Mouse (Mus musculus): ENCODE data around the gene Trnp1. TPM values are rescaled to one million over a fixed set of nuclear protein-coding genes. Genes with fewer than 3 reads are reported as not detected.

Trnp1 gene
- polyA plus RNA-seq, 1 experiment from 2014 or later = 0.78 TPM

DNA sequence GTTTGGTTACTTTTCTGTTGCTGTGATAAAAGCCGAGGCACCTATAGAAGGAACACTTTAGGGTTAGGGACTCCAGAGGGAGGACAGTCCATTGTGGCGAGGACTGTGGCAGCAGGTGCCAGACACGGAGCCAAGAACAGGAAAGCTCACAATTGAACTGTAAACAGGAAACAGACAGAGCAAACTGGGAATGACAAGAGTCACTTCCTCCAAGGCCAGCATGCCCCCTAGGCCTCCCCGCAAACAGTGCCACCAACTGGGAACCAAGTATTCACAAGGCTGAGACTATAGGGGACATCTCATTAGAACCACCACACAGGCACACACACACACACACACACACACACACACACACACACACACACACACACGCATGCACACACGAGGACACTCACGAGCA, 45.9 kb downstream of the Trnp1 start:
- H3K4me3 ChIP-seq = no peak overlapping the region
- peaks cover 9% of the 10 kb centered on the region for H3K4me1 ChIP-seq
- no peaks in the 10 kb centered on the region for H3K36me3 ChIP-seq
- H3K27me3 ChIP-seq (replicated peaks) = peaks cover 18% of the 10 kb centered on the region
- no peaks in the 10 kb centered on the region for H3K9me3 ChIP-seq
- 57% methylated on average over 7 of the region's 7 CpGs for WGBS
- no peak overlapping the region for H3K9ac ChIP-seq
- no peak overlapping the region for H3K4me2 ChIP-seq
- ATAC-seq (ENCODE audit: extremely low read depth, insufficient number of reproducible peaks, low FRiP score, low TSS enrichment) = no peak
- H3K27ac ChIP-seq (replicated peaks) = no peak overlapping the region

DNA sequence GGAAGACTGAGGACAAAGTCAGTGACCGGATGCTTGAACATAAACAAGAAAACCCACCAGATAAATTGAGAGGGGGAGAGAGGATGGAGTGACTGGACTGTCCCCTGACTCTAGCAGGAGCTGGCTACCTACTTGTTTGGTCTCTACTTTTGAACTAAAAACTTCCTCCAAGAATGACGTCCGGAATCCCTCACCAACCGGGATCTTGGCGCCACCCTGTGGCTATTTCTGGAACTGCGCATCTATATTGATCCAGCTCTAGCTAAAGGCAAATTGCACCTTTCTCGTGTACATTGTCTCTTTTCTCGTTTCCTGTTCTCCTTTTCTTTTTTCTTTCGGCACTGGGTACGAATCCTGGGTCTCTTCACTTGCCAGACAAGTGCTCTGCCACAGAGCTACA, 46.8 kb downstream of the Trnp1 start:
- peaks cover 18% of the 10 kb centered on the region for H3K27me3 ChIP-seq (replicated peaks)
- H3K4me3 ChIP-seq = no peak overlapping the region
- H3K27ac ChIP-seq (replicated peaks) = no peak overlapping the region
- H3K9ac ChIP-seq = no peak overlapping the region
- no peaks in the 10 kb centered on the region for H3K9me3 ChIP-seq
- H3K36me3 ChIP-seq = no peaks in the 10 kb centered on the region
- H3K4me1 ChIP-seq = peaks cover 9% of the 10 kb centered on the region
- 8% methylated on average over 10 of the region's 10 CpGs for WGBS
- H3K4me2 ChIP-seq = no peak overlapping the region
- no peak for ATAC-seq (ENCODE audit: extremely low read depth, insufficient number of reproducible peaks, low FRiP score, low TSS enrichment)

DNA sequence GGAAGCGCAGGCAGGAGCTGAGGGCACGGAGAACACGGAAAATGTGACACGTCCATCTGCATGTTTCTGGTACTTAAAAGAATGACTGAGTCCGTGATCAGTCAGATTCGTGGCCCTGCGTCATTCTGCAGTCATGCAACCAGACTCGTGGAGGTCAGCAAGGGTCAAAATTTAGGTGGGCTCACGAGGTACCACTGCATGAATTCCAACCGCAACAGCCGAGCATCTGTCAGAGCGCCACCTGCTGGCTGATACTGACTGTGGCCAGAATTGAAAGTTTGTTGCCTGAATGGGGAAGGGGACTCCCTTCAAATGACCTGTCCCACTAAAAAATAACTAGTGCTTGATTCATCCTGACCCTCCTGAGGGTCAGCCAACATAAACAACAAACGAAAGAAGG, 48.6 kb downstream of the Trnp1 start:
- H3K9ac ChIP-seq = no peak overlapping the region
- H3K27me3 ChIP-seq (replicated peaks) = peaks cover 22% of the 10 kb centered on the region
- H3K4me3 ChIP-seq = no peak overlapping the region
- no peak for ATAC-seq (ENCODE audit: extremely low read depth, insufficient number of reproducible peaks, low FRiP score, low TSS enrichment)
- 16% methylated on average over 13 of the region's 13 CpGs for WGBS
- H3K9me3 ChIP-seq = no peaks in the 10 kb centered on the region
- peaks cover 9% of the 10 kb centered on the region for H3K4me1 ChIP-seq
- no peak overlapping the region for H3K27ac ChIP-seq (replicated peaks)
- peak overlapping the region; percentile 46; the same call in 1 of the 2 replicates for H3K4me2 ChIP-seq
- no peaks in the 10 kb centered on the region for H3K36me3 ChIP-seq

DNA sequence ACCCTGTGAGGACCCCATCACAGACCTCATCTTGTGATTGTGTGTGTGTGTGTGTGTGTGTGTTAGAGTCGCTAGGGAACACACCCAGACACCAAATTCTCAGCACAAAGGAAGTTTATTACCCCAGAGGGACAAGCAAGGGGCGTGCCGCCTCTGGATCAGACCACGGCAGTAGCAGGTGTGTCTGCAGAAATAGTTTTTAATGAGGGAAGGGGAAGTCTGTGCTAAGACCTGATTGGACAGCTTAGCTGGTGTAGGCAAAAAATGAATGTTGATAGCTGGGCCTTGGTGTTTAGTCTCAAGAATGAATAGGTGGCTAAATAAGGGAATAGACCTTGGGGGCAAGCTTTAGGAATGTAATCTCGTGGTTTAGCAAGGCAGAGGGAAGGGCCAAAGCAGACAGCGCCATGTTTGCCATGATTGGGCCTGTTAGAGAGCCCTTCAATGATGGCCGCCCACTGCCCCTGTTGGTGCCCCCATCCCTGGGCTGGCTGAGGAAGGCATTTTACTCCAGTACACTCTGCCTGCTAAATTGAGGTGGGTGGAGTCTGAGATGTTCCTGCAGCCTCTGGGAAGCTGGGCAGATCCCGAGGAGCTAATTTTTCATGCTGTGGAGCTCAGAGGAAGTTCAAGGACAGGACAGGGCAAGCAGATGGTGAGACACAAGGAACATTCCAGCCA, 49.5 kb downstream of the Trnp1 start:
- Histone ChIP-seq H3K27ac (replicated peaks) (no peak overlapping the region), H3K36me3 (no peaks in the 10 kb centered on the region), H3K4me3 (no peak overlapping the region), H3K4me1 (peaks cover 9% of the 10 kb centered on the region), H3K4me2 (no peak overlapping the region), H3K9ac (no peak overlapping the region), H3K9me3 (no peaks in the 10 kb centered on the region), H3K27me3 (replicated peaks) (peaks cover 22% of the 10 kb centered on the region)
- WGBS = 66% methylated on average over 8 of the region's 8 CpGs
- no peak for ATAC-seq (ENCODE audit: extremely low read depth, insufficient number of reproducible peaks, low FRiP score, low TSS enrichment)

DNA sequence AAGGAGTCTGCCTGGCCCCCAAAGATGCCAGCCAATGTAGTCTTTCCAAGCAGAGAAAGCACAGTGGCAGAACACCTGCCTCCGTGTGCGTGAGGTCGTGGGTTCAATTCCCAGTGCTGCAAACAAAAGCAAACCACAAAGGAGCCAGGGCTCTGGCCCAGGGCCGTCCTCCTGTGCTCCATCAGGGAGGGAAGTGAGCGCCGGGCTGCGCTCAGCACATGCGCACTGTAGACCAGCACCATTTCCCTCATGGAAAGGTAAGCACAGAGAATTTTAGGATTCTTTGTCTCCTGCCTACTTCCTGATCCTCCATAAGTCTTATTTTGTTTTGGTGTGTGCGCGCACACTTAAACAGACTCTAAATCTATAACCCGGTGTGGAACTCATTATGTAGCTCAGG, 50.4 kb downstream of the Trnp1 start:
- H3K4me2 ChIP-seq = no peak overlapping the region
- WGBS = 79% methylated on average over 11 of the region's 11 CpGs
- H3K9me3 ChIP-seq = no peaks in the 10 kb centered on the region
- no peaks in the 10 kb centered on the region for H3K36me3 ChIP-seq
- ATAC-seq (ENCODE audit: extremely low read depth, insufficient number of reproducible peaks, low FRiP score, low TSS enrichment) = no peak
- no peak overlapping the region for H3K27ac ChIP-seq (replicated peaks)
- peaks cover 15% of the 10 kb centered on the region for H3K4me1 ChIP-seq
- H3K4me3 ChIP-seq = no peak overlapping the region
- H3K9ac ChIP-seq = no peak overlapping the region
- H3K27me3 ChIP-seq (replicated peaks) = peaks cover 22% of the 10 kb centered on the region

DNA sequence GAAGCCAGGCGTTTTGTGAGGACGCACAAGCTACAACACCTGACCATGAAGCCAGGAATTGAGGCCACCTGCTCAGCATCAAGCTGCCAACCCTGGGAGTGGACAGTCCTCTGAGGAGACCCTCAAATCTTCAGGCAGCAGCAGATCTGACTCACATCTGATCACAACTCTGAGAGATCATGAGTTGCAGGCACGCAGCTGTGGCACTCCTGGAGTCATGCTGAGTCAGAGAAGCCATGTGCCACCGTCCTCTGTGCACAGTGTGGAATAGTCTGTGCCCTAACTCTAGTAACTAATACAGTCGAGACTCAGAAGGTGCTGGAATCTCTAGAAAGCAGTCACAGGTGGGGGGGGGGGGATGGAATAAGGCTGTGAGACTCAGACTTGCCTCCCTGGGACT, 51.0 kb downstream of the Trnp1 start:
- H3K9ac ChIP-seq = no peak overlapping the region
- no peak overlapping the region for H3K27ac ChIP-seq (replicated peaks)
- no peaks in the 10 kb centered on the region for H3K36me3 ChIP-seq
- no peaks in the 10 kb centered on the region for H3K9me3 ChIP-seq
- H3K4me1 ChIP-seq = peaks cover 15% of the 10 kb centered on the region
- no peak for ATAC-seq (ENCODE audit: extremely low read depth, insufficient number of reproducible peaks, low FRiP score, low TSS enrichment)
- H3K4me2 ChIP-seq = no peak overlapping the region
- H3K4me3 ChIP-seq = no peak overlapping the region
- H3K27me3 ChIP-seq (replicated peaks) = peaks cover 22% of the 10 kb centered on the region
- 37% methylated on average over 5 of the region's 5 CpGs for WGBS

DNA sequence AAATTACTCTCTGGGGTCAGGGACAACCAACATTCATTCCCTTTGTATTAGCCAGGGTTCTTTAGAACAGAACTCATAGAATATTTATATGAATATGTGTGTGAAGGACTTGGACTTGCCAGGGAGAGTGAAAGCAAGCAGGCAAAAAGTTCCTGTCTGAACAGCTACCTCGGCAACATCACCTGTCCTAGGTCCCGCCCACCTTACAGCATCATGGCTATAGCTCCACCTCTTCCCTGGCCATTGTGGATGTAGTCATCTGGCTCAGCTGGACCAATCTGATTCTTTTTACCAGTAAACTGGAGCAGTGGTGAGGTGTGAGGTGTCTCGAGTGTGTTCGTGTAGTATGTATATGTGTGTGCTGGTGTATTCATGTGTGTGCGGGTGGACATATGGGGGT, 52.6 kb downstream of the Trnp1 start:
- H3K36me3 ChIP-seq = no peaks in the 10 kb centered on the region
- H3K27ac ChIP-seq (replicated peaks) = no peak overlapping the region
- H3K9ac ChIP-seq = no peak overlapping the region
- no peak for ATAC-seq (ENCODE audit: extremely low read depth, insufficient number of reproducible peaks, low FRiP score, low TSS enrichment)
- H3K4me2 ChIP-seq = no peak overlapping the region
- WGBS = 77% methylated on average over 5 of the region's 5 CpGs
- no peaks in the 10 kb centered on the region for H3K9me3 ChIP-seq
- peaks cover 22% of the 10 kb centered on the region for H3K27me3 ChIP-seq (replicated peaks)
- H3K4me3 ChIP-seq = no peak overlapping the region
- H3K4me1 ChIP-seq = peaks cover 15% of the 10 kb centered on the region

DNA sequence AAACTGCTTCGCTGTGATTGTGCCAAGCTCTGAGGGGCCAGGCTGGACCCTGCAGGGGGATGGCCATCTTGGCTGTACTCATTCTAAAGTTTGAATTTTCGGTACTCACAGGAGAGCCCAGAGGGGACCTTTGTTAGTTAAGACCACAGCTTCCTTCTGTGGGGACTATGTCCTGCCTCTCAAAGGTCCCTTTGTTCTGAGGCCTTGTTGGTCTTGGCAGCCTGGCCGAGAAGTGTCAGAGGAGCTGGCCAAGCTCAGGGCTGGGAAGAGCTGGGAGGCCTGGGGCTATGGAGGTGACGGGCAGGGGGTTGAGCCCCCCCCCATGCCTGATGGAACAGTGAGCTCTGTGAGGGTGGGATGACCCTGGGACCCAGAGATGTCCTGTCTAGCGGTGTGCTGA, 55.3 kb downstream of the Trnp1 start:
- 0 out of 2 replicates have a peak overlapping the region, but pooled peaks have one; percentile 15 for H3K4me2 ChIP-seq
- WGBS = 56% methylated on average over 5 of the region's 5 CpGs
- no peak for ATAC-seq (ENCODE audit: extremely low read depth, insufficient number of reproducible peaks, low FRiP score, low TSS enrichment)

DNA sequence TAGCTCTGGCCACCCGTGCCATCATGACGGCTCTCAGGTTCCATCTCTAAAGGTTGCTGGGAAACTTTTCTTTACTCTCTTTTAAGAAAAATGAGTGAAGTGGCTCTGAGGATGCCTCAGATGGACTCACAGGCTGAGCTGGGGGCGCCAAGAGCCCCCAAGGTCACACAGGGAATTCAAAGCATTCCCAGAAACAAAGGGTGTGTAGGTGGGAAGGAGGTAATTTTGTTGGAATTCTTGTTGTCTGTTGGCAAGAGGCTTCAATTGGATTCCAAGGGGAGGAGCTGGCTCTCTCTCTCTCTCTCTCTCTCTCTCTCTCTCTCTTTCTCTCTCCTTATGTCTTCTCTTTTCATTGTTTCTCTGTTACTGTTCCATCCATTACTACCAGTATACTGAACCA, 56.2 kb downstream of the Trnp1 start:
- H3K9ac ChIP-seq = no peak overlapping the region
- no peaks in the 10 kb centered on the region for H3K9me3 ChIP-seq
- ATAC-seq (ENCODE audit: extremely low read depth, insufficient number of reproducible peaks, low FRiP score, low TSS enrichment) = no peak
- 62% methylated on average over 3 of the region's 3 CpGs for WGBS
- no peaks in the 10 kb centered on the region for H3K36me3 ChIP-seq
- H3K4me3 ChIP-seq = no peak overlapping the region
- H3K27ac ChIP-seq (replicated peaks) = peak overlapping the region; percentile 81
- peaks cover 14% of the 10 kb centered on the region; the same call in 1 of the 2 replicates for H3K27me3 ChIP-seq (replicated peaks)
- no peak overlapping the region for H3K4me2 ChIP-seq
- H3K4me1 ChIP-seq = peaks cover 19% of the 10 kb centered on the region

More for the DNA sequence above, 55.3 kb downstream of the Trnp1 start:
- H3K9me3 ChIP-seq = no peaks in the 10 kb centered on the region
- peaks cover 20% of the 10 kb centered on the region for H3K27me3 ChIP-seq (replicated peaks)
- no peak overlapping the region for H3K4me3 ChIP-seq
- peak overlapping the region; percentile 37; the same call in 1 of the 2 replicates for H3K9ac ChIP-seq
- H3K36me3 ChIP-seq = no peaks in the 10 kb centered on the region
- peak overlapping the region; percentile 81 for H3K27ac ChIP-seq (replicated peaks)
- peaks cover 19% of the 10 kb centered on the region for H3K4me1 ChIP-seq

Other genes with a start within 250 kb of the Trnp1 start
- 0.32 and 0.78 TPM in 2 replicates for gene Sytl1, start 235.4 kb downstream of the Trnp1 start, polyA plus RNA-seq (2015; fragmentation: Nextera tagmentation; extraction: Ambion mirVana)
- gene Tmem222, start 220.8 kb downstream of the Trnp1 start, polyA plus RNA-seq (2015; fragmentation: Nextera tagmentation; extraction: Ambion mirVana) = 57.1 and 60.2 TPM in 2 replicates
- gene Wdtc1, start 145.1 kb downstream of the Trnp1 start, polyA plus RNA-seq (2015; fragmentation: Nextera tagmentation; extraction: Ambion mirVana) = 11.3 and 11.9 TPM in 2 replicates
- gene Slc9a1, start 128.8 kb downstream of the Trnp1 start, polyA plus RNA-seq (2015; fragmentation: Nextera tagmentation; extraction: Ambion mirVana) = 6.1 and 6.3 TPM in 2 replicates
- gene Tent5b, start 18.4 kb downstream of the Trnp1 start, polyA plus RNA-seq (2015; fragmentation: Nextera tagmentation; extraction: Ambion mirVana) = 0.36 and 0.69 TPM in 2 replicates
- 0.92 and 2.1 TPM in 2 replicates for gene Kdf1, start 20.4 kb upstream of the Trnp1 start, polyA plus RNA-seq (2015; fragmentation: Nextera tagmentation; extraction: Ambion mirVana)
- 218 and 226 TPM in 2 replicates for gene Nudc, start 47.4 kb upstream of the Trnp1 start, polyA plus RNA-seq (2015; fragmentation: Nextera tagmentation; extraction: Ambion mirVana)
- gene Nr0b2, start 54.8 kb upstream of the Trnp1 start, polyA plus RNA-seq (2015; fragmentation: Nextera tagmentation; extraction: Ambion mirVana) = 10.5 and 10.8 TPM in 2 replicates
- gene Gpatch3, start 76.2 kb upstream of the Trnp1 start, polyA plus RNA-seq (2015; fragmentation: Nextera tagmentation; extraction: Ambion mirVana) = 5.0 and 5.3 TPM in 2 replicates
- 11.2 and 12.8 TPM in 2 replicates for gene Gpn2, start 85.8 kb upstream of the Trnp1 start, polyA plus RNA-seq (2015; fragmentation: Nextera tagmentation; extraction: Ambion mirVana)
- 1.2 and 2.9 TPM in 2 replicates for gene Sfn, start 103.6 kb upstream of the Trnp1 start, polyA plus RNA-seq (2015; fragmentation: Nextera tagmentation; extraction: Ambion mirVana)
- gene Zdhhc18, start 151.6 kb upstream of the Trnp1 start, polyA plus RNA-seq (2015; fragmentation: Nextera tagmentation; extraction: Ambion mirVana) = 1.5 and 1.6 TPM in 2 replicates
- gene Pigv, start 174.1 kb upstream of the Trnp1 start, polyA plus RNA-seq (2015; fragmentation: Nextera tagmentation; extraction: Ambion mirVana) = 12.8 and 15.7 TPM in 2 replicates